Mouse (Mus musculus) embryonic facial prominence, embryonic 11.5 days (tissue): ENCODE measurements around the gene Tmem132c. TPM values are rescaled to one million over a fixed set of nuclear protein-coding genes. Genes with fewer than 3 reads are reported as not detected.

ENCODE experiments used
- ATAC-seq: fragments of 200-750 bp; cut with Nextera tagmentation; replicated peaks from 2 replicates; pipeline ENCODE4 v1.8.0; 2017; ENCODE audit warnings: low read depth; ENCODE audit not compliant: insufficient number of reproducible peaks, low FRiP score, low TSS enrichment
- DNase-seq: peaks from one replicate; pipeline ENCODE4 v3.0.0-alpha.2; 2015; ENCODE audit warnings: low spot score
- H3K27ac ChIP-seq: fragments of 300-500 bp; sonication (generic); replicated peaks from 2 replicates; pipeline ENCODE4 v1.5.1; 2014; ENCODE audit warnings: mild to moderate bottlenecking, low read depth, low read length, control low read depth
- H3K27me3 ChIP-seq: fragments of 300-500 bp; sonication (generic); 2 replicates; pipeline ENCODE4 v1.6.1; 2014; ENCODE audit warnings: mild to moderate bottlenecking, low read length, moderate library complexity, mixed read lengths; ENCODE audit not compliant: control insufficient read depth, insufficient read depth
- H3K36me3 ChIP-seq: fragments of 300-500 bp; sonication (generic); replicated peaks from 2 replicates; pipeline ENCODE4 v1.6.1; 2014; ENCODE audit warnings: low read depth, mild to moderate bottlenecking, low read length, moderate library complexity, mixed read lengths; ENCODE audit not compliant: control insufficient read depth, insufficient read depth
- H3K4me1 ChIP-seq: fragments of 300-500 bp; sonication (generic); 2 replicates; pipeline ENCODE4 v1.6.1; 2014; ENCODE audit warnings: low read length, mixed read lengths; ENCODE audit not compliant: control insufficient read depth, insufficient read depth
- H3K4me2 ChIP-seq: fragments of 300-500 bp; sonication (generic); 2 replicates; pipeline ENCODE4 v1.6.1; 2014; ENCODE audit warnings: low read depth, mild to moderate bottlenecking, control low read depth, low read length, moderate library complexity
- H3K4me3 ChIP-seq: fragments of 300-500 bp; sonication (generic); 2 replicates; pipeline ENCODE4 v1.5.1; 2014; ENCODE audit warnings: low read depth, low read length, control low read depth
- H3K9ac ChIP-seq: fragments of 300-500 bp; sonication (generic); replicated peaks from 2 replicates; pipeline ENCODE4 v1.6.1; 2014; ENCODE audit warnings: mild to moderate bottlenecking, control low read depth, low read length
- H3K9me3 ChIP-seq: fragments of 300-500 bp; sonication (generic); replicated peaks from 2 replicates; pipeline ENCODE4 v1.6.1; 2016; ENCODE audit warnings: mild to moderate bottlenecking, low read length, inconsistent platforms, mixed read lengths; ENCODE audit not compliant: control insufficient read depth
- WGBS: fragments of 180-500 bp; shearing (Covaris S2); extraction: QIAGEN DNeasy Blood & Tissue Kit; methylation state at CpG from one replicate; pipeline ENCODE4 v1.1.7; 2014; 5-methylcytosine and 5-hydroxymethylcytosine counted together
- polyA plus RNA-seq: library from polyadenylated mRNA; unstranded; fragments of >200 nt; fragmentation: Nextera tagmentation; extraction: Ambion mirVana; gene quantifications from 2 replicates; pipeline ENCODE4 v1.2.1, GENCODE M21; 2014

Tmem132c gene
- polyA plus RNA-seq, 1 experiment from 2014 or later = 31.0 TPM

- 57% methylated on average over 8 of the region's 8 CpGs for WGBS
- no peak overlapping the region for H3K4me3 ChIP-seq
- no peak overlapping the region for H3K4me2 ChIP-seq
- H3K4me1 ChIP-seq = no peaks in the 10 kb centered on the region
- DNase-seq = no peak
- no peak overlapping the region for H3K9ac ChIP-seq
- no peak overlapping the region for H3K27ac ChIP-seq
- H3K9me3 ChIP-seq = no peaks in the 10 kb centered on the region
- no peaks in the 10 kb centered on the region for H3K27me3 ChIP-seq
- no peak for ATAC-seq
- no peaks in the 10 kb centered on the region for H3K36me3 ChIP-seq
Observed at GRCm38 (mm10) chr5:127483955-127484659, 242.5 kb downstream of the Tmem132c start.

- no peaks in the 10 kb centered on the region for H3K9me3 ChIP-seq
- H3K4me2 ChIP-seq = no peak overlapping the region
- 57% methylated on average over 13 of the region's 13 CpGs for WGBS
- no peak for ATAC-seq
- no peaks in the 10 kb centered on the region for H3K4me1 ChIP-seq
- H3K36me3 ChIP-seq = no peaks in the 10 kb centered on the region
- H3K4me3 ChIP-seq = no peak overlapping the region
- no peaks in the 10 kb centered on the region for H3K27me3 ChIP-seq
- no peak overlapping the region for H3K27ac ChIP-seq
- DNase-seq = no peak
- no peak overlapping the region for H3K9ac ChIP-seq
Observed at GRCm38 (mm10) chr5:127484813-127485486, 243.3 kb downstream of the Tmem132c start.

GRCm38 (mm10) chr5:127487190-127487589 lies 245.6 kb downstream of the Tmem132c start:
- no peak overlapping the region for H3K4me3 ChIP-seq
- H3K4me1 ChIP-seq = no peaks in the 10 kb centered on the region
- H3K36me3 ChIP-seq = no peaks in the 10 kb centered on the region
- H3K9ac ChIP-seq = no peak overlapping the region
- H3K4me2 ChIP-seq = no peak overlapping the region
- no peaks in the 10 kb centered on the region for H3K9me3 ChIP-seq
- ATAC-seq (no peak), DNase-seq (no peak)
- 87% methylated on average over 6 of the region's 6 CpGs for WGBS
- no peaks in the 10 kb centered on the region for H3K27me3 ChIP-seq
- no peak overlapping the region for H3K27ac ChIP-seq

GRCm38 (mm10) chr5:127488666-127489065 lies 247.1 kb downstream of the Tmem132c start:
- ATAC-seq = no peak
- no peaks in the 10 kb centered on the region for H3K27me3 ChIP-seq
- no peak overlapping the region for H3K27ac ChIP-seq
- DNase-seq = no peak
- no peak overlapping the region for H3K9ac ChIP-seq
- H3K4me1 ChIP-seq = no peaks in the 10 kb centered on the region
- H3K36me3 ChIP-seq = no peaks in the 10 kb centered on the region
- 91% methylated on average over 13 of the region's 13 CpGs for WGBS
- H3K9me3 ChIP-seq = no peaks in the 10 kb centered on the region
- no peak overlapping the region for H3K4me3 ChIP-seq
- H3K4me2 ChIP-seq = no peak overlapping the region

- H3K27ac ChIP-seq = no peak overlapping the region
- no peak overlapping the region for H3K9ac ChIP-seq
- H3K4me2 ChIP-seq = no peak overlapping the region
- ATAC-seq (no peak), DNase-seq (no peak)
- H3K27me3 ChIP-seq = no peaks in the 10 kb centered on the region
- no peak overlapping the region for H3K4me3 ChIP-seq
- no peaks in the 10 kb centered on the region for H3K4me1 ChIP-seq
- 90% methylated on average over 3 of the region's 3 CpGs for WGBS
- H3K36me3 ChIP-seq = no peaks in the 10 kb centered on the region
- H3K9me3 ChIP-seq = no peaks in the 10 kb centered on the region
Observed at GRCm38 (mm10) chr5:127491724-127492123, 250.1 kb downstream of the Tmem132c start.

GRCm38 (mm10) chr5:127496895-127497294 lies 255.3 kb downstream of the Tmem132c start:
- Histone ChIP-seq H3K27ac (no peak overlapping the region), H3K4me1 (no peaks in the 10 kb centered on the region), H3K4me3 (no peak overlapping the region), H3K4me2 (no peak overlapping the region), H3K27me3 (no peaks in the 10 kb centered on the region), H3K36me3 (no peaks in the 10 kb centered on the region), H3K9me3 (no peaks in the 10 kb centered on the region), H3K9ac (no peak overlapping the region)
- no peak for ATAC-seq
- DNase-seq = no peak
- 59% methylated on average over 7 of the region's 7 CpGs for WGBS

- WGBS = 75% methylated on average over 12 of the region's 12 CpGs
- DNase-seq = no peak
- Histone ChIP-seq H3K9ac (no peak overlapping the region), H3K4me1 (no peaks in the 10 kb centered on the region), H3K27ac (no peak overlapping the region), H3K4me3 (no peak overlapping the region), H3K27me3 (no peaks in the 10 kb centered on the region), H3K36me3 (no peaks in the 10 kb centered on the region), H3K4me2 (no peak overlapping the region), H3K9me3 (no peaks in the 10 kb centered on the region)
- ATAC-seq = no peak
Observed at GRCm38 (mm10) chr5:127499151-127499827, 257.7 kb downstream of the Tmem132c start.

- Histone ChIP-seq H3K4me2 (no peak overlapping the region), H3K9ac (no peak overlapping the region), H3K27me3 (no peaks in the 10 kb centered on the region), H3K36me3 (no peaks in the 10 kb centered on the region), H3K4me1 (no peaks in the 10 kb centered on the region), H3K4me3 (no peak overlapping the region), H3K9me3 (no peaks in the 10 kb centered on the region), H3K27ac (no peak overlapping the region)
- WGBS = 38% methylated on average over 7 of the region's 7 CpGs
- ATAC-seq (no peak), DNase-seq (peak; percentile 64)
Observed at GRCm38 (mm10) chr5:127502838-127503237, 261.2 kb downstream of the Tmem132c start.
